In genomic region chr2:93645197-93645596, GRCm38 (mm10) we compare ENCODE assay signal across 16 mouse cellular contexts. TPM values are rescaled to one million over a fixed set of nuclear protein-coding genes. Genes with fewer than 3 reads are reported as not detected.
DNase-seq lines count a peak whose midpoint lies in the region; ATAC-seq lines count a peak whose summit lies in the region.
"Had no signal": no experiment of that assay in that cellular context is flagged by ENCODE, and none has a peak within 500 bp of the region (broad histone marks: within the 10 kb centered on the region; RNA-seq: fewer than 3 reads in every experiment).

No protein-coding gene starts in this region.

- H3K9ac ChIP-seq in hindbrain, embryonic 11.5 days (ENCODE audit: low read depth, low read length): no peak overlapping the region
- H3K9ac ChIP-seq in hindbrain, embryonic 13.5 days: no peak overlapping the region
- no peak overlapping the region for H3K9ac ChIP-seq in neural tube, embryonic 15.5 days (replicated peaks)
- peak overlapping the region; percentile 99 for H3K9ac ChIP-seq in embryonic facial prominence, embryonic 14.5 days (ENCODE audit: low read depth, low read length)
- no peak overlapping the region for H3K9ac ChIP-seq in limb, embryonic 15.5 days
- H3K9ac ChIP-seq: heart, embryonic 15.5 days; hindbrain, embryonic 14.5 days; liver, embryonic 13.5 days had no signal

- no peaks in the 10 kb centered on the region for H3K36me3 ChIP-seq in hindbrain, embryonic 11.5 days (ENCODE audit: control insufficient read depth, insufficient read depth, low read length)
- no peaks in the 10 kb centered on the region for H3K36me3 ChIP-seq in hindbrain, embryonic 13.5 days
- H3K36me3 ChIP-seq in neural tube, embryonic 15.5 days: no peaks in the 10 kb centered on the region
- H3K36me3 ChIP-seq in embryonic facial prominence, embryonic 14.5 days (ENCODE audit: control insufficient read depth, insufficient read depth, low read length): peaks cover 6% of the 10 kb centered on the region; the same call in 1 of the 2 replicates
- no peaks in the 10 kb centered on the region for H3K36me3 ChIP-seq in limb, embryonic 15.5 days
- H3K36me3 ChIP-seq: G1E; heart, embryonic 15.5 days; liver, embryonic 13.5 days had no signal

- DNase-seq in hindbrain, embryonic 11.5 days (ENCODE audit: low spot score): peak; percentile 62
- DNase-seq in neural tube, embryonic 10.5 days (ENCODE audit: extremely low spot score, low spot score): peak; percentile 58
- no peak for DNase-seq in embryonic facial prominence, embryonic 14.5 days (ENCODE audit: low spot score)
- DNase-seq in cerebellum, postnatal 36 days: no peak
- DNase-seq: cerebellum, adult 9-11 months; gastrocnemius, postnatal 14 days; liver, embryonic 13.5 days; right cerebral cortex, postnatal 4 days had no signal

- H3K27ac ChIP-seq in hindbrain, embryonic 11.5 days (ENCODE audit: low read depth, low read length): no peak overlapping the region
- H3K27ac ChIP-seq in hindbrain, embryonic 13.5 days: no peak overlapping the region
- no peak overlapping the region for H3K27ac ChIP-seq in neural tube, embryonic 15.5 days (replicated peaks)
- H3K27ac ChIP-seq in embryonic facial prominence, embryonic 14.5 days (replicated peaks; ENCODE audit: low read depth, low read length): peak overlapping the region; percentile 100
- H3K27ac ChIP-seq in limb, embryonic 15.5 days: no peak overlapping the region
- H3K27ac ChIP-seq: heart, adult 2 months; heart, embryonic 15.5 days; hindbrain, embryonic 14.5 days; liver, embryonic 13.5 days had no signal

- H3K4me1 ChIP-seq in hindbrain, embryonic 11.5 days (replicated peaks; ENCODE audit: control insufficient read depth, insufficient read depth, low read length): peaks cover 8% of the 10 kb centered on the region; the same call in 1 of the 2 replicates
- H3K4me1 ChIP-seq in hindbrain, embryonic 13.5 days (replicated peaks): peaks cover 31% of the 10 kb centered on the region
- peaks cover 28% of the 10 kb centered on the region for H3K4me1 ChIP-seq in neural tube, embryonic 15.5 days
- H3K4me1 ChIP-seq in embryonic facial prominence, embryonic 14.5 days (ENCODE audit: control insufficient read depth, insufficient read depth, low read length): peaks cover 23% of the 10 kb centered on the region
- H3K4me1 ChIP-seq in limb, embryonic 15.5 days: peaks cover 42% of the 10 kb centered on the region

- 4% methylated on average over 10 of the region's 10 CpGs for WGBS in hindbrain, embryonic 11.5 days
- 10% methylated on average over 10 of the region's 10 CpGs for WGBS in hindbrain, embryonic 13.5 days
- 19% methylated on average over 10 of the region's 10 CpGs for WGBS in neural tube, embryonic 15.5 days
- 28% methylated on average over 10 of the region's 10 CpGs for WGBS in embryonic facial prominence, embryonic 14.5 days
- 50% methylated on average over 10 of the region's 10 CpGs for WGBS in limb, embryonic 15.5 days

- H3K4me3 ChIP-seq in hindbrain, embryonic 11.5 days (ENCODE audit: low read depth, low read length): no peak overlapping the region
- H3K4me3 ChIP-seq in hindbrain, embryonic 13.5 days: no peak overlapping the region
- no peak overlapping the region for H3K4me3 ChIP-seq in neural tube, embryonic 15.5 days (replicated peaks)
- H3K4me3 ChIP-seq in embryonic facial prominence, embryonic 14.5 days (ENCODE audit: low read depth, low read length): peak overlapping the region; percentile 82
- H3K4me3 ChIP-seq in limb, embryonic 15.5 days: peak overlapping the region; percentile 25

- no peaks in the 10 kb centered on the region for H3K9me3 ChIP-seq in hindbrain, embryonic 11.5 days (ENCODE audit: control insufficient read depth, low read length)
- no peaks in the 10 kb centered on the region for H3K9me3 ChIP-seq in hindbrain, embryonic 13.5 days
- no peaks in the 10 kb centered on the region; the same call in 1 of the 2 replicates for H3K9me3 ChIP-seq in neural tube, embryonic 15.5 days (replicated peaks)
- no peaks in the 10 kb centered on the region for H3K9me3 ChIP-seq in embryonic facial prominence, embryonic 14.5 days (ENCODE audit: control insufficient read depth, low read length)
- H3K9me3 ChIP-seq in limb, embryonic 15.5 days: no peaks in the 10 kb centered on the region
- H3K9me3 ChIP-seq: G1E; heart, embryonic 15.5 days; liver, embryonic 13.5 days had no signal

- no peak for ATAC-seq in hindbrain, embryonic 11.5 days (ENCODE audit: low FRiP score)
- no peak for ATAC-seq in hindbrain, embryonic 13.5 days (ENCODE audit: low FRiP score)
- no peak for ATAC-seq in neural tube, embryonic 15.5 days (ENCODE audit: low FRiP score)
- no peak for ATAC-seq in embryonic facial prominence, embryonic 14.5 days (ENCODE audit: low read depth)
- no peak for ATAC-seq in limb, embryonic 15.5 days (ENCODE audit: insufficient number of reproducible peaks, low FRiP score, low TSS enrichment, low read depth)
- ATAC-seq in CD4-positive, CD25-positive, alpha-beta regulatory T cell, adult 4 months: no peak

- H3K4me2 ChIP-seq in hindbrain, embryonic 11.5 days (replicated peaks; ENCODE audit: low read depth, low read length): peak overlapping the region; percentile 33; the same call in 1 of the 2 replicates
- no peak overlapping the region for H3K4me2 ChIP-seq in hindbrain, embryonic 13.5 days
- no peak overlapping the region for H3K4me2 ChIP-seq in neural tube, embryonic 15.5 days
- peak overlapping the region; percentile 75 for H3K4me2 ChIP-seq in embryonic facial prominence, embryonic 14.5 days (ENCODE audit: low read depth, low read length)
- no peak overlapping the region for H3K4me2 ChIP-seq in limb, embryonic 15.5 days
- H3K4me2 ChIP-seq: hindbrain, embryonic 14.5 days had no signal

- H3K27me3 ChIP-seq in hindbrain, embryonic 11.5 days (ENCODE audit: control insufficient read depth, insufficient read depth, low read length): peaks cover 92% of the 10 kb centered on the region
- H3K27me3 ChIP-seq in hindbrain, embryonic 13.5 days: peaks cover 97% of the 10 kb centered on the region
- peaks cover 88% of the 10 kb centered on the region for H3K27me3 ChIP-seq in neural tube, embryonic 15.5 days (replicated peaks)
- peaks cover 45% of the 10 kb centered on the region for H3K27me3 ChIP-seq in embryonic facial prominence, embryonic 14.5 days (replicated peaks; ENCODE audit: control insufficient read depth, insufficient read depth, low read length)
- peaks cover 94% of the 10 kb centered on the region for H3K27me3 ChIP-seq in limb, embryonic 15.5 days

RNA-seq across cellular contexts. Expression of gene Alx4, which starts 3.0 kb away (rescaled TPM):
- polyA plus RNA-seq in hindbrain, embryonic 11.5 days (2014; fragmentation: Nextera tagmentation; extraction: Ambion mirVana): 4.3 TPM in 2 replicates
- polyA plus RNA-seq in hindbrain, embryonic 13.5 days (2015; fragmentation: Nextera tagmentation; extraction: Ambion mirVana): 0.57 and 0.78 TPM in 2 replicates
- polyA plus RNA-seq in neural tube, embryonic 15.5 days (2015; fragmentation: Nextera tagmentation; extraction: Ambion mirVana): 0.09 and 0.13 TPM in 2 replicates
- 8.4 and 9.0 TPM in 2 replicates for polyA plus RNA-seq in embryonic facial prominence, embryonic 14.5 days (2014; fragmentation: Nextera tagmentation; extraction: Ambion mirVana)
- polyA plus RNA-seq in limb, embryonic 15.5 days (2015; fragmentation: Nextera tagmentation; extraction: Ambion mirVana): 2.1 and 2.4 TPM in 2 replicates
- polyA plus RNA-seq in CD4-positive, CD25-positive, alpha-beta regulatory T cell, adult 4 months (2017; shearing (Covaris generic)): not detected
- polyA plus RNA-seq: G1E had no signal

Comparison
In these comparisons a context has a peak if more than half of its experiments do, and no peak if none do; other contexts are left out.
1. H3K4me2 ChIP-seq: peak in hindbrain, embryonic 11.5 days (single experiment) and embryonic facial prominence, embryonic 14.5 days (single experiment); none in hindbrain, embryonic 13.5 days (single experiment), neural tube, embryonic 15.5 days (single experiment) and limb, embryonic 15.5 days (single experiment).
2. DNase-seq: peak in hindbrain, embryonic 11.5 days (single experiment) and neural tube, embryonic 10.5 days (single experiment); none in embryonic facial prominence, embryonic 14.5 days (single experiment) and cerebellum, postnatal 36 days (0 of 2).
3. H3K4me3 ChIP-seq: peak in embryonic facial prominence, embryonic 14.5 days (single experiment) and limb, embryonic 15.5 days (single experiment); none in hindbrain, embryonic 11.5 days (single experiment), hindbrain, embryonic 13.5 days (single experiment) and neural tube, embryonic 15.5 days (single experiment).